Mouse (Mus musculus) heart, embryonic 12.5 days (tissue): ENCODE results near the gene Apoh. TPM values are rescaled to one million over a fixed set of nuclear protein-coding genes. Genes with fewer than 3 reads are reported as not detected.

Experiments
- polyA plus RNA-seq: library from polyadenylated mRNA; unstranded; fragments of >200 nt; fragmentation: Nextera tagmentation; extraction: Ambion mirVana; gene quantifications from 2 replicates; pipeline ENCODE4 v1.2.1, GENCODE M21; 2016

Apoh gene
- polyA plus RNA-seq, 1 experiment from 2014 or later: 0.24 TPM

Other genes starting within 250 kb of the Apoh start
- 17.0 and 18.8 TPM in 2 replicates for gene Prkca, start 574 bp downstream of the Apoh start, polyA plus RNA-seq
- 7.9 and 8.7 TPM in 2 replicates for gene Cep112, start 81.8 kb downstream of the Apoh start, polyA plus RNA-seq